Mouse (Mus musculus) liver, adult 2 months (tissue): Measurements from ENCODE around the gene Gm10322. TPM values are rescaled to one million over a fixed set of nuclear protein-coding genes. Genes with fewer than 3 reads are reported as not detected.

Experiments used
- DNase-seq: peaks from one replicate; pipeline ENCODE4 v3.0.0-alpha.2; 2011; ENCODE audit warnings: low read depth, low spot score; ENCODE audit errors: extremely low read depth
- H3K27ac ChIP-seq: fragments of 200-500 bp; replicated peaks from 2 replicates; pipeline ENCODE4 v1.5.1; 2012; ENCODE audit warnings: low read depth, mild to moderate bottlenecking, control low read depth, inconsistent platforms, low read length; ENCODE audit not compliant: insufficient read depth
- H3K27me3 ChIP-seq: fragments of 200-500 bp; 2 replicates; pipeline ENCODE4 v1.6.1; 2012; ENCODE audit warnings: mild to moderate bottlenecking, moderate library complexity, low read length, inconsistent platforms; ENCODE audit not compliant: control insufficient read depth, insufficient read depth
- H3K36me3 ChIP-seq: fragments of 200-500 bp; 2 replicates; pipeline ENCODE4 v1.6.1; 2012; ENCODE audit warnings: low read length, inconsistent platforms; ENCODE audit not compliant: control insufficient read depth, insufficient read depth
- H3K4me1 ChIP-seq: fragments of 200-500 bp; 2 replicates; pipeline ENCODE4 v1.6.1; 2011; ENCODE audit warnings: low read length; ENCODE audit not compliant: control insufficient read depth, insufficient read depth
- H3K4me3 ChIP-seq: fragments of 200-500 bp; 2 replicates; pipeline ENCODE4 v1.5.1; 2011; ENCODE audit warnings: low read depth, mild to moderate bottlenecking, control low read depth, low read length, moderate library complexity; ENCODE audit not compliant: insufficient read depth
- H3K79me2 ChIP-seq: fragments of 200-500 bp; 2 replicates; pipeline ENCODE4 v1.6.1; 2012; ENCODE audit warnings: inconsistent platforms, mild to moderate bottlenecking, low read length, moderate library complexity; ENCODE audit not compliant: control insufficient read depth, insufficient read depth
- H3K9ac ChIP-seq: fragments of 200-500 bp; 2 replicates; pipeline ENCODE4 v1.6.1; 2012; ENCODE audit warnings: low read depth, mild to moderate bottlenecking, control low read depth, inconsistent platforms, low read length
- CTCF ChIP-seq: fragments of 200-500 bp; IDR thresholded peaks from 2 replicates; pipeline ENCODE4 v1.5.1; 2011; ENCODE audit warnings: low read depth, low read length, control low read depth
- POLR2A ChIP-seq: fragments of 200-500 bp; IDR thresholded peaks from 2 replicates; pipeline ENCODE4 v1.6.1; 2011; ENCODE audit warnings: low read length, control low read depth; ENCODE audit not compliant: insufficient read depth; ENCODE audit errors: extremely low read depth
- WGBS: fragments of 180-500 bp; shearing (Covaris S2); methylation state at CpG from one replicate; pipeline ENCODE4 v1.1.7; 2018; 5-methylcytosine and 5-hydroxymethylcytosine counted together
- polyA plus RNA-seq: library from polyadenylated mRNA; depleted of rRNA; stranded (reverse); fragments of >200 nt; gene quantifications from 2 replicates; pipeline ENCODE4 v1.2.3, GENCODE M21; 2012
- total RNA-seq: library from RNA; depleted of rRNA; stranded (reverse); fragments of >200 nt; gene quantifications from 2 replicates; pipeline ENCODE4 v1.2.3, GENCODE M21; 2014

Gm10322 gene
- total and polyA plus RNA-seq, 2 experiments = not detected

- no peak for DNase-seq
- TF ChIP-seq CTCF = no peak
- no peak for TF ChIP-seq POLR2A
- H3K27ac ChIP-seq = no peak overlapping the region
- no peak overlapping the region for H3K4me3 ChIP-seq
- H3K4me1 ChIP-seq = no peaks in the 10 kb centered on the region
- no peaks in the 10 kb centered on the region for H3K27me3 ChIP-seq
- H3K9ac ChIP-seq = no peak overlapping the region
- WGBS = 82% methylated on average over 9 of the region's 9 CpGs
- H3K36me3 ChIP-seq = no peaks in the 10 kb centered on the region
- no peaks in the 10 kb centered on the region for H3K79me2 ChIP-seq
Measured at GRCm38 (mm10) chr10:59643645-59644044, 27.8 kb downstream of the Gm10322 start.

GRCm38 (mm10) chr10:59644710-59645109, 28.8 kb downstream of the Gm10322 start:
- Histone ChIP-seq H3K36me3 (no peaks in the 10 kb centered on the region), H3K27ac (no peak overlapping the region), H3K4me1 (no peaks in the 10 kb centered on the region), H3K79me2 (no peaks in the 10 kb centered on the region), H3K9ac (no peak overlapping the region), H3K27me3 (no peaks in the 10 kb centered on the region), H3K4me3 (no peak overlapping the region)
- TF ChIP-seq POLR2A = no peak
- TF ChIP-seq CTCF = no peak
- WGBS = 69% methylated on average over 2 of the region's 2 CpGs
- no peak for DNase-seq

GRCm38 (mm10) chr10:59645153-59645552, 29.3 kb downstream of the Gm10322 start:
- Histone ChIP-seq H3K27me3 (no peaks in the 10 kb centered on the region), H3K4me3 (no peak overlapping the region), H3K9ac (no peak overlapping the region), H3K27ac (no peak overlapping the region), H3K79me2 (no peaks in the 10 kb centered on the region), H3K36me3 (no peaks in the 10 kb centered on the region), H3K4me1 (no peaks in the 10 kb centered on the region)
- TF ChIP-seq CTCF (no peak), POLR2A (no peak)
- WGBS = 27% methylated on average over 4 of the region's 4 CpGs
- no peak for DNase-seq

GRCm38 (mm10) chr10:59646821-59647378, 31.0 kb downstream of the Gm10322 start:
- Histone ChIP-seq H3K27me3 (no peaks in the 10 kb centered on the region), H3K4me3 (no peak overlapping the region), H3K36me3 (no peaks in the 10 kb centered on the region), H3K27ac (no peak overlapping the region), H3K9ac (no peak overlapping the region), H3K4me1 (no peaks in the 10 kb centered on the region), H3K79me2 (no peaks in the 10 kb centered on the region)
- TF ChIP-seq CTCF (no peak), POLR2A (no peak)
- DNase-seq = no peak
- WGBS = 92% methylated on average over 5 of the region's 5 CpGs

GRCm38 (mm10) chr10:59656799-59657198, 40.9 kb downstream of the Gm10322 start:
- no peak overlapping the region for H3K27ac ChIP-seq
- H3K4me3 ChIP-seq = no peak overlapping the region
- 85% methylated on average over 13 of the region's 13 CpGs for WGBS
- no peaks in the 10 kb centered on the region for H3K27me3 ChIP-seq
- H3K4me1 ChIP-seq = no peaks in the 10 kb centered on the region
- no peaks in the 10 kb centered on the region for H3K79me2 ChIP-seq
- DNase-seq = no peak
- H3K36me3 ChIP-seq = no peaks in the 10 kb centered on the region
- no peak overlapping the region for H3K9ac ChIP-seq
- TF ChIP-seq CTCF = no peak
- TF ChIP-seq POLR2A = no peak

- no peaks in the 10 kb centered on the region for H3K4me1 ChIP-seq
- no peaks in the 10 kb centered on the region for H3K36me3 ChIP-seq
- H3K27me3 ChIP-seq = no peaks in the 10 kb centered on the region
- no peaks in the 10 kb centered on the region for H3K79me2 ChIP-seq
- no peak for TF ChIP-seq CTCF
- no peak for TF ChIP-seq POLR2A
- no peak overlapping the region for H3K9ac ChIP-seq
- WGBS = 89% methylated on average over 2 of the region's 2 CpGs
- H3K4me3 ChIP-seq = no peak overlapping the region
- DNase-seq = no peak
- H3K27ac ChIP-seq = no peak overlapping the region
Measured at GRCm38 (mm10) chr10:59664765-59665164, 48.9 kb downstream of the Gm10322 start.
